Mouse (Mus musculus): ENCODE results near the gene Tpk1.

- no peak for TF ChIP-seq POLR2A (IDR thresholded peaks at IDR 0.05; ENCODE audit: borderline replicate concordance, extremely low read depth, insufficient read depth, insufficient read length, poor library complexity, severe bottlenecking)
- TF ChIP-seq CTCF (IDR thresholded peaks at IDR 0.05; ENCODE audit: borderline replicate concordance, extremely low read depth, insufficient read depth, insufficient read length): no peak
Measured at GRCm38 (mm10) chr6:43360214-43360613, 305.9 kb downstream of the Tpk1 start.

Data from brain, embryonic 14.5 days (tissue).